Mouse (Mus musculus) stomach, embryonic 15.5 days (tissue): ENCODE measurements around the gene Clnk. TPM values are rescaled to one million over a fixed set of nuclear protein-coding genes. Genes with fewer than 3 reads are reported as not detected.

Experiments used
- ATAC-seq: fragments of 200-750 bp; cut with Nextera tagmentation; 2 replicates; pipeline ENCODE4 v1.8.0; 2017; ENCODE audit warnings: low read depth, moderate number of reproducible peaks, moderate TSS enrichment; ENCODE audit not compliant: insufficient read depth, low FRiP score
- H3K27ac ChIP-seq: fragments of 300-500 bp; sonication (generic); 2 replicates; pipeline ENCODE4 v1.5.1; 2015; ENCODE audit warnings: mild to moderate bottlenecking, inconsistent platforms
- H3K27me3 ChIP-seq: fragments of 300-500 bp; sonication (generic); replicated peaks from 2 replicates; pipeline ENCODE4 v1.6.1; 2015; ENCODE audit warnings: inconsistent platforms
- H3K36me3 ChIP-seq: fragments of 300-500 bp; sonication (generic); 2 replicates; pipeline ENCODE4 v1.6.1; 2015; ENCODE audit warnings: inconsistent platforms
- H3K4me1 ChIP-seq: fragments of 300-500 bp; sonication (generic); 2 replicates; pipeline ENCODE4 v1.6.1; 2015; ENCODE audit warnings: inconsistent platforms
- H3K4me2 ChIP-seq: fragments of 300-500 bp; sonication (generic); 2 replicates; pipeline ENCODE4 v1.6.1; 2015; ENCODE audit warnings: mild to moderate bottlenecking, inconsistent platforms
- H3K4me3 ChIP-seq: fragments of 300-500 bp; sonication (generic); replicated peaks from 2 replicates; pipeline ENCODE4 v1.5.1; 2015; ENCODE audit warnings: inconsistent platforms
- H3K9ac ChIP-seq: fragments of 300-500 bp; sonication (generic); 2 replicates; pipeline ENCODE4 v1.6.1; 2015; ENCODE audit warnings: inconsistent platforms
- H3K9me3 ChIP-seq: fragments of 300-500 bp; sonication (generic); 2 replicates; pipeline ENCODE4 v1.6.1; 2016; ENCODE audit warnings: inconsistent platforms
- WGBS: fragments of 180-500 bp; shearing (Covaris S2); methylation state at CpG from one replicate; pipeline ENCODE4 v1.1.7; 2015; 5-methylcytosine and 5-hydroxymethylcytosine counted together
- polyA plus RNA-seq: library from polyadenylated mRNA; unstranded; fragments of >200 nt; fragmentation: Nextera tagmentation; extraction: Ambion mirVana; gene quantifications from 2 replicates; pipeline ENCODE4 v1.2.1, GENCODE M21; 2015

Gene Clnk
- polyA plus RNA-seq, 1 experiment from 2014 or later, result 0.30 TPM

- H3K9me3 ChIP-seq, result no peaks in the 10 kb centered on the region
- no peak overlapping the region for H3K27ac ChIP-seq
- no peak overlapping the region for H3K4me3 ChIP-seq
- no peaks in the 10 kb centered on the region for H3K27me3 ChIP-seq
- 30% methylated on average over 1 of the region's 1 CpGs for WGBS
- H3K4me2 ChIP-seq, result no peak overlapping the region
- H3K4me1 ChIP-seq, result no peaks in the 10 kb centered on the region
- H3K9ac ChIP-seq, result no peak overlapping the region
- no peaks in the 10 kb centered on the region for H3K36me3 ChIP-seq
- no peak for ATAC-seq
Observed at GRCm38 (mm10) chr5:38874931-38875330, 1.7 kb downstream of the Clnk start.

- H3K9me3 ChIP-seq, result no peaks in the 10 kb centered on the region
- no peaks in the 10 kb centered on the region for H3K36me3 ChIP-seq
- H3K4me1 ChIP-seq, result no peaks in the 10 kb centered on the region
- no peak overlapping the region for H3K4me2 ChIP-seq
- H3K9ac ChIP-seq, result no peak overlapping the region
- no peaks in the 10 kb centered on the region for H3K27me3 ChIP-seq
- WGBS, result 96% methylated on average over 3 of the region's 3 CpGs
- no peak overlapping the region for H3K4me3 ChIP-seq
- H3K27ac ChIP-seq, result no peak overlapping the region
- ATAC-seq, result no peak
Observed at GRCm38 (mm10) chr5:38872906-38873305, 3.7 kb downstream of the Clnk start.

GRCm38 (mm10) chr5:38871591-38871990 is 5.0 kb downstream of the Clnk start:
- no peaks in the 10 kb centered on the region for H3K9me3 ChIP-seq
- no peaks in the 10 kb centered on the region for H3K4me1 ChIP-seq
- no peak for ATAC-seq
- no peak overlapping the region for H3K4me2 ChIP-seq
- no peak overlapping the region for H3K4me3 ChIP-seq
- H3K9ac ChIP-seq, result no peak overlapping the region
- H3K27me3 ChIP-seq, result no peaks in the 10 kb centered on the region
- H3K27ac ChIP-seq, result no peak overlapping the region
- no peaks in the 10 kb centered on the region for H3K36me3 ChIP-seq
- 58% methylated on average over 2 of the region's 2 CpGs for WGBS

GRCm38 (mm10) chr5:38870485-38870884 is 6.1 kb downstream of the Clnk start:
- Histone ChIP-seq H3K9me3 (no peaks in the 10 kb centered on the region), H3K9ac (no peak overlapping the region), H3K4me1 (no peaks in the 10 kb centered on the region), H3K36me3 (no peaks in the 10 kb centered on the region), H3K27ac (no peak overlapping the region), H3K4me3 (no peak overlapping the region), H3K4me2 (no peak overlapping the region), H3K27me3 (no peaks in the 10 kb centered on the region)
- ATAC-seq, result no peak
- WGBS, result 73% methylated on average over 12 of the region's 12 CpGs

- WGBS, result 80% methylated on average over 9 of the region's 9 CpGs
- no peak for ATAC-seq
- H3K27ac ChIP-seq, result no peak overlapping the region
Observed at GRCm38 (mm10) chr5:38869976-38870375, 6.6 kb downstream of the Clnk start.

GRCm38 (mm10) chr5:38864624-38865023 is 12.0 kb downstream of the Clnk start:
- Histone ChIP-seq H3K4me2 (no peak overlapping the region), H3K9me3 (no peaks in the 10 kb centered on the region), H3K4me1 (no peaks in the 10 kb centered on the region), H3K9ac (no peak overlapping the region), H3K36me3 (no peaks in the 10 kb centered on the region), H3K4me3 (no peak overlapping the region), H3K27ac (no peak overlapping the region), H3K27me3 (no peaks in the 10 kb centered on the region)
- WGBS, result 75% methylated on average over 6 of the region's 6 CpGs
- no peak for ATAC-seq

More at GRCm38 (mm10) chr5:38869976-38870375, 6.6 kb downstream of the Clnk start:
- no peak overlapping the region for H3K9ac ChIP-seq
- no peaks in the 10 kb centered on the region for H3K4me1 ChIP-seq
- H3K4me2 ChIP-seq, result no peak overlapping the region
- H3K27me3 ChIP-seq, result no peaks in the 10 kb centered on the region
- H3K9me3 ChIP-seq, result no peaks in the 10 kb centered on the region
- no peaks in the 10 kb centered on the region for H3K36me3 ChIP-seq
- no peak overlapping the region for H3K4me3 ChIP-seq

GRCm38 (mm10) chr5:38863029-38863428 is 13.6 kb downstream of the Clnk start:
- no peak overlapping the region for H3K4me3 ChIP-seq
- H3K4me1 ChIP-seq, result no peaks in the 10 kb centered on the region
- no peaks in the 10 kb centered on the region for H3K9me3 ChIP-seq
- no peak overlapping the region for H3K4me2 ChIP-seq
- no peak overlapping the region for H3K27ac ChIP-seq
- no peaks in the 10 kb centered on the region for H3K27me3 ChIP-seq
- no peak for ATAC-seq
- WGBS, result 55% methylated on average over 3 of the region's 3 CpGs
- H3K9ac ChIP-seq, result no peak overlapping the region
- no peaks in the 10 kb centered on the region for H3K36me3 ChIP-seq

GRCm38 (mm10) chr5:38862288-38862985 is 14.2 kb downstream of the Clnk start:
- no peaks in the 10 kb centered on the region for H3K36me3 ChIP-seq
- H3K27me3 ChIP-seq, result no peaks in the 10 kb centered on the region
- H3K9me3 ChIP-seq, result no peaks in the 10 kb centered on the region
- no peak overlapping the region for H3K4me3 ChIP-seq
- WGBS, result 70% methylated on average over 13 of the region's 13 CpGs
- H3K9ac ChIP-seq, result no peak overlapping the region
- H3K4me2 ChIP-seq, result no peak overlapping the region
- no peak overlapping the region for H3K27ac ChIP-seq
- ATAC-seq, result no peak
- no peaks in the 10 kb centered on the region for H3K4me1 ChIP-seq

- Histone ChIP-seq H3K9me3 (no peaks in the 10 kb centered on the region), H3K36me3 (no peaks in the 10 kb centered on the region), H3K9ac (no peak overlapping the region), H3K4me2 (no peak overlapping the region), H3K4me3 (no peak overlapping the region), H3K27ac (no peak overlapping the region), H3K27me3 (no peaks in the 10 kb centered on the region), H3K4me1 (no peaks in the 10 kb centered on the region)
- ATAC-seq, result no peak; the same call in 1 of the 2 replicates
- WGBS, result 47% methylated on average over 4 of the region's 4 CpGs
Observed at GRCm38 (mm10) chr5:38858015-38858721, 18.4 kb downstream of the Clnk start.

GRCm38 (mm10) chr5:38857591-38857990 is 19.0 kb downstream of the Clnk start:
- no peaks in the 10 kb centered on the region for H3K27me3 ChIP-seq
- H3K9ac ChIP-seq, result no peak overlapping the region
- ATAC-seq, result no peak
- H3K4me3 ChIP-seq, result no peak overlapping the region
- WGBS, result 68% methylated on average over 1 of the region's 1 CpGs
- no peaks in the 10 kb centered on the region for H3K9me3 ChIP-seq
- H3K4me1 ChIP-seq, result no peaks in the 10 kb centered on the region
- H3K36me3 ChIP-seq, result no peaks in the 10 kb centered on the region
- no peak overlapping the region for H3K4me2 ChIP-seq
- H3K27ac ChIP-seq, result no peak overlapping the region

GRCm38 (mm10) chr5:38850171-38850570 is 26.4 kb downstream of the Clnk start:
- no peaks in the 10 kb centered on the region for H3K27me3 ChIP-seq
- no peak for ATAC-seq
- no peak overlapping the region for H3K4me3 ChIP-seq
- H3K36me3 ChIP-seq, result no peaks in the 10 kb centered on the region
- no peaks in the 10 kb centered on the region for H3K4me1 ChIP-seq
- H3K9me3 ChIP-seq, result no peaks in the 10 kb centered on the region
- H3K4me2 ChIP-seq, result no peak overlapping the region
- no peak overlapping the region for H3K9ac ChIP-seq
- no peak overlapping the region for H3K27ac ChIP-seq
- 73% methylated on average over 1 of the region's 1 CpGs for WGBS

GRCm38 (mm10) chr5:38845529-38845928 is 31.1 kb downstream of the Clnk start:
- no peak overlapping the region for H3K9ac ChIP-seq
- no peaks in the 10 kb centered on the region for H3K27me3 ChIP-seq
- H3K4me2 ChIP-seq, result no peak overlapping the region
- ATAC-seq, result peak; percentile 84
- no peak overlapping the region for H3K4me3 ChIP-seq
- no peak overlapping the region for H3K27ac ChIP-seq
- no peaks in the 10 kb centered on the region for H3K4me1 ChIP-seq
- 41% methylated on average over 3 of the region's 3 CpGs for WGBS
- no peaks in the 10 kb centered on the region for H3K9me3 ChIP-seq
- no peaks in the 10 kb centered on the region for H3K36me3 ChIP-seq
